Mouse (Mus musculus) cerebellum, adult 11 months (tissue): ENCODE data around the gene Plekha5.
"Not testable (repeated sequence)": the region's sequence is repeated elsewhere in the genome, so short reads cannot be mapped to it uniquely, and the experiment has no call there.

ENCODE experiments used
- DNase-seq: peaks from one replicate; pipeline ENCODE4 v3.0.0; 2022

Plekha5 gene

GRCm38 (mm10) chr6:140580170-140580569 is 156.3 kb downstream of the Plekha5 start:
- no peak for DNase-seq

DNA sequence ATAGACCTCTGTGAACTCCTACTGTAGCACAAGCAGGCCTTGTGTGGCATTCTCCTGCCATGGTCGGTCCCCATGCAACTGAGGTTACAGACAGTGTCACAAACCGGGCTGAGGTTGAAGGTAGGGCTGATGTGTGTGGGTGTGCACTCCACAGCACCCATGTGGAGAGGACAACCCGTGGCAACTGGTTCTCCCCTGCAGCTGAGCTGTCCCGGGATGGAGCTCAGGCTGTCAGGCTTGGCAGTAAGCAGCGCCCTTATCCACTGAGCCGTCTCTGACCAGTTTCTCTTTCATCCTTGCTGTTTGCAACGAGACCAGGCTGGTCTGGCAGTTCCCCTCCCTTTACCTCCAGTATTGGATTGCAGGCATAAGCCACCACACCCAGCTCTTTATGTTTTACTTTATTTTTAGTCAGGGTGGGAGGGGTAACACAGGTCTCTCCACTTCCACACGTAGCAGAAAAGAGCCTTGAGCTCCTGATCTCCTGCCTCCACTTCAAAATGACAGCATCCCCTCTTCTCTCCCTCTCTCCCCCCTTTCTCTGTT is 162.9 kb downstream of the Plekha5 start:
- DNase-seq = no peak

DNA sequence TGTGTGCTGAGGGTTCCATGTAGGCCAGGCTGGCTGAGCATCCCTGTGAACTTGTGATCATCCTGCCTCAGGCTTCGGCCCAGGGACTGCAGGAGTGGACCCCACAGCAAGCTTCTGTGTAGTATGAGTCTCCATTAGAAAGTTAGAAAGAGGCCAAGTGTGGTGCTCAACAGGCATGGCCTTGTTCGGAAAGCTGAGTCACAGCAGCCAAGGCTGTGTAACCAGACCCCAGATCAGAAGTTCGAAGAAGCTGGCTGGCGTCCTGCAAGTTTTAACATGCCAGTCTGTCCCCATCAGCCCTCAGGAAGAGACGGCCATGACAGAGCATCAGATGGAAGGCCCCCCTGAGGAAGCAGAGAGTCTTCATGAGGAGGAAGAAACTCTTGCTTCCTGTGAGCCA is 167.5 kb downstream of the Plekha5 start:
- no peak for DNase-seq

- DNase-seq = no peak
These were observed 168.9 kb downstream of the Plekha5 start for GRCm38 (mm10) chr6:140592713-140593112.

DNA sequence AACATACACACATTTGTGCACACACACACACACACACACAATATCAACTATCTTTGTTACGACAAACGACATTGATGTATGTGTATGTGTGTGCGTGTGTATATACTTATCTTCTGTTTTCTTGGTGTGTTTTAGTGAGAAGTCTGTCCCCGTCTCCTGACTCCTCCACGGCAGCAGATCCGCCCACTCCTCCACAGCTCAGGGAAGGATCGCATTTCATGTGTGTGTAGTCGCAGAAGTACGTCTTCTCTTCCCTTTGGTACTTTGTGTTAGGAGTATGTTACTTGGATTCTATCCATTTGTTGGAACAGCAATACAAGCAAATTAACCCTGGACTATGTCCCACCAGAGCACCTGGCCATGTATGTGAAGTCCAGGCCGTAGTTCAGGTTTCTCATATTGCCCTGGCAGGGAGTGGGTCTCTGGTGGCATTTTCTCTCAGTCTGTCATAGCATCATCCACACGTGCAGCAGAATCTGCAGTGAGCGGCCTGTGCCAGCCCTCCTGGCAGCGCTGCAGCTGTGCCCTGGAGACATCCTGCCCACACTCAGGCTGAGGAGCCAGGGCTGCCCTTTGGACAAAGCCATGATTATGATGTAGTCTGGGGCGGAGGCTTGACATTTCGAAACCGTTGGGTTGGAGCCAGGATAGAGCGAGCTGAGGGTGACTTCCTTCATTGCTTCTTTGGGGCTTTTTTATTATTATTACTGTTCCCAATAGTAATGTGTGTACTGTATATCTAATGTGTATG is 169.7 kb downstream of the Plekha5 start:
- DNase-seq = peak; percentile 38

DNA sequence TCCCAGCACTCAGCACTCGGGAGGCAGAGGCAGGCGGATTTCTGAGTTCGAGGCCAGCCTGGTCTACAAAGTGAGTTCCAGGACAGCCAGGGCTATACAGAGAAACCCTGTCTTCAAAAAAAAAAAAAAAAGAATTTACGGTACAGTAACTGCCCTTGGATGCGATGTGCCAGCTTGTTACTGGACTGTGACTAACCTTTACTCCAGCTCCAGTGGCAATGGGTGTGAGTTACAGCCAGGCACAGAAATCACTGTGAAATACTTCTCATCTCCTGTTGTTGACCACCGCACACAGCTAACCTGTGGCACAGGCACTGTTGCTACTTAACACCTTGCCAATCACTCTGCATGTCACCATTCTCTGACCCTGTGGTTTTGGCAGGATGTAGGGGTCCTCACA is 171.7 kb downstream of the Plekha5 start:
- DNase-seq = not testable (repeated sequence)

GRCm38 (mm10) chr6:140597381-140598329 is 173.8 kb downstream of the Plekha5 start:
- no peak for DNase-seq

DNA sequence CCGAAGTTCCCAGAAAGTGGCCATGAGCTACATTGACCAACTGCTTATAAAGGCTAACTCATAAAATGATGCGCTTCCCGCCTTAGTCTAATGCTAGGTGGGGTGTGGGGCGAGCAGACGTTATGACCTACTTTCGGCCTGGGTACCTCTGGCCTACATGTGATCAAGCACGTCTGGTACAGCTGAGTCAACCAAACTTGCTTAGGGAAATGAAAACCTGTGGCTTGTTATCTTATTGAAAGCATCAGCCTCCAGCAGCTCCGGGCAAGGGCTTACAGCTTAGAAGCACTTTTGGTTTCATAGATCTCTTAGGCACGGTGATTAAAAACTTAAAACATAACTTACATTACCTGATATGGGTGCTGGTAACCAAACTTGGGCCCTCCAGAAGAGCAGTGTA is 174.7 kb downstream of the Plekha5 start:
- DNase-seq = no peak

DNA sequence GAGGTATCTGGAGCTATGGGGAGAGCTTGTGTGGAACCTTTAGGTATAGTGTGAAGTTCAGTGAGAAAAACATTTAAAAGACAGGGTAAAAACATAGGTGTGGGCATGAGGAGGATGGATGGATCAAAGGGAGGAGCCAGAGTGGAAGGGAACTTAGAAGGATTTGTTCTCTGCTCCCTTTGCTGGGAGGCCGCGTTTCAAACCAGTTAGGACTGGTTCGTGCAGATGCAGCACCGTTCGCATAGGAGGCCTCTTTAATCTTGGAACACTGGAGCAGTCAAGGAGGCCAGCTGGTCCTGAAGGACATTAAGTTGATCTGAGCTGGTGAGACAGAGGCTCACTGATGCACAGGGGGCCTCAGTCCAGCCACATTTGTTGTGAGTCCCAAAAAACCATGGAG is 175.5 kb downstream of the Plekha5 start:
- DNase-seq = no peak

DNA sequence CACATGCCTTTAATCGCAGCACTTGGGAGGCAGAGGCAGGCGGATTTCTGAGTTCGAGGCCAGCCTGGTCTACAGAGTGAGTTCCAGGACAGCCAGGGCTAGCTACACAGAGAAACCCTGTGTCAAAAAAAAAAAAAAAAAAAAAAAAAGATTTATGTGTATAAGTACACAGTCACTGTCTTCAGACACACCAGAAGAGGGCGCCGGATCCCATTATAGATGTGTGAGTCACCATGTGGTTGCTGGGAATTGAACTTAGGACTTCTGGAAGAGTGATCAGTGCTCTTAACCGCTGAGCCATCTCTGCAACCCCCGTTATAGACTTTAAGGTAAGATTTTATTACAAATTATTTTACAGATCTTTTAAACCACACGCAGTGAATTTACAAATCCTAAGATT is 176.8 kb downstream of the Plekha5 start:
- DNase-seq = not testable (repeated sequence)

DNA sequence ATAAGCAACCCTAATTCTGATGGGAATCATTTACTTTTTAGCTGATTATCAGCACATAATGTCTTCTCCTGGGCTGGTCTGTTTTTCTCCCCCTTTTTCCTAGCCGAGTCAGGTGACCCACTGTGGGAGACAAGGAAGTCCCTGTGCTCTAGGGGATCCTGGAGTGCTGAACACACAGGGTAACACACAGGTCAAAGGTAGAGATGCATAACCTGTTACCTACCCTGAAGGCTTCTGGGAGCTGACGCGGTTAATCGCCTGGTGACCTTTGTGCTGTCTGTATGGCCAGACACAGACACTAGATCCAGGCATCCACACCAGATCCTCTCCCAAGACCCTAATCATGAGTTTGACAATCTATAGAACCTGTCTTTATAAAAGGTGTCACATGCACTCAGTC is 177.3 kb downstream of the Plekha5 start:
- no peak for DNase-seq

DNA sequence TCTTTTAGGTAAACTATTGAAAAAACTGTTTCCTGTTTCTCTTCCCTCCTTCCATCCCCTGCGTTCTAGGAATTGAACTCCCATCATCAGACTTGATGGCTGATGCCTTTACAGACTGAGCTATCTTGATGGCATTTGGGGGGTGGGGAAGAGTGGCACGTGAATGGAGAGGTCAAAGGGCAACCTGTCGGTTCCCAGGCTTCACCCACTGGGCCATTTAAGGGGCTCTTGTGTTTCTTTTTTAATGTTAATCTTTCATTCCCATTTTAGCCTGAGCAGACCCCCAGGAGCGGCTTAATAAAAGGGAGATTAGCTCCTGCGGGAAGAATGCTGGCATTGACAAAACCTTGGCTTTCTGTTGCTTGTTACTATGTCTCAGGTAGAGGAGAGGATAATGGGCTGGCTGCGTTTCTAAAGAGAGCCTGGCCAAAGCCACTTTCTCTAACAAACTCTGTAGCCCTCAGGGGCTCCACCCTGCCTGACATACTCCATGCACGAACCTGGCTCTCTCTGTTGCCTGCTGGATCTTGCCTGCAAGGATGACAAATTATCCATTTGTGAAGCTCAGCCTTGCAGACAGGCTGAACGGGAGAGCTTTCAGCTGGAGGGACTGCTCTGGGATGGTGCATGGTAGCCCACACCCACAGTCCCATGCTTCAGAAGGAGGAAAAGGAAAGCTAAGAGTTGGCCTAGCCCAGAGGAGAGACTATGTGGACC is 179.5 kb downstream of the Plekha5 start:
- no peak for DNase-seq

DNA sequence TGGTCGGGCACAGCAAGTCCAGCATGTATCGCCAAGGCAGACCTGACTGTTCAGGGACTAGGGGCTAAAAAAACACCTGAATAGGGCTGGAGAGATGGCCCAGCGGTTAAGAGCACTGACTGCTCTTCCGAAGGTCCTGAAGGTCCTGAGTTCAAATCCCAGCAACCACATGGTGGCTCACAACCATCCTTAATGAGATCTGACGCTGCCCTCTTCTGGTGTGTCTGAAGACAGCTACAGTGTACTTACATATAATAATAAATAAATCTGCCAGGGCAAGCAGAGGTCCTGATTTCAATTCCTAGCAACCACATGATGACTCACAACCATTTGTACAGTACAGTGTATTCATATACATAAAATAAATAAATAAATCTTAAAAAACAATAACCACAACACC is 181.3 kb downstream of the Plekha5 start:
- not testable (repeated sequence) for DNase-seq

GRCm38 (mm10) chr6:140605732-140606131 is 181.9 kb downstream of the Plekha5 start:
- no peak for DNase-seq

- no peak for DNase-seq
These were observed 182.7 kb downstream of the Plekha5 start for GRCm38 (mm10) chr6:140606534-140606933.

GRCm38 (mm10) chr6:140608666-140609065 is 184.8 kb downstream of the Plekha5 start:
- no peak for DNase-seq

DNA sequence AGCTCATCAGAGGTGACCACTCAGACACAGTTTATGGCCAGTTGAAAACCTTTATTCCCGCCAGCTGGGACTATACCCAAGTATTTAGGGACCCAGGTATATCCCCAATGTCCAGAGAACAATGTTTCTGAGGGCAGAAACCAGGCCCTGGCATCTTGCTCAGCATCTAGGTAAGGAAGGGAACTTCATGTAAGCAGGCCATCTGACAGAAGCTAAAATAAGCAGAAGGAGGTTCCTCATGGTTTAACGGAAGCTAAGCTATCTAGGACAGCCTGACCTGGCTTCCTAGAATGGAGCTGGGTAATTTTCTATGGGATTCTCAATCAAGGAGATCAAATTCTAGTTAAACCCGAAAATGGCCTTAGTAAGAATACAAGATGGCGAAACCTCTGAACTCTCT is 185.7 kb downstream of the Plekha5 start:
- DNase-seq = no peak

DNA sequence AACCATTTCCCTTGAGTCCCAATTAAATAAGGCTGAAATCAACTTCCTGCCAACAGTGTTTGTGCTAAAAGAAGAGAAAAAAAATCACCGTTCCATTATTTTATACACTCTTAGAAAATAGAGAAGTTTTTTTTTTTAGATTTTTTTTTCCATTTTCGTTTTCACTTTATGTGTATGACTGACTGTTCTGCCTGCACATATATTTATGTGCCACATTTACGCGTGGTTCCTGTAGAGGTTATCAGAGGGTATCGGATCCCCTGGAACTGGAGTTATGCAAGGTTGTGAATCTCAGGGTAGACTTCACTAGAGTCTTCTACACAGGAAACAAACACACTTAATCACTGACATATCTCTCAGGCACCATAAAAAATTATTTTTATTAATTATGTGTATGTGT is 186.3 kb downstream of the Plekha5 start:
- DNase-seq = no peak

DNA sequence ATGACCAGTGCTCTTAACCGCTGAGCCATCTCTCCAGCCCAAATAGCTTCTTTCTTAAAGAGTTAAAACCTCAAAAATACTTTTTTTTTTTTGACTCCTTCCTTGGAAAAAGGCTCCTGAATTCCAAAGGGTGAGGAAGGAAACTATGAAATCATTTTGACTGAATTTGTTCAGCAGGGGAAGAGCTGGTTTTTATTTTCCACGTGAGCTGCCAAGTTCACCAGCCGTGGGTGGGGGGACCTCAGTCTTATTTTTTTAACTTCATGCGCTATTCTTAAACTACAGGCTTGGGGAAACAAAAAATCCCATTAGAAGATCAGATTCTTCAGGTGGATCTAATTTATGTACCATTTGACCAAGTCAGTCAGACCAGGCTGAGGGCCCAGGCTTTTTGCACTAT is 187.4 kb downstream of the Plekha5 start:
- no peak for DNase-seq

- no peak for DNase-seq
These were observed 188.1 kb downstream of the Plekha5 start for GRCm38 (mm10) chr6:140611893-140612473.

- no peak for DNase-seq
These were observed 190.0 kb downstream of the Plekha5 start for GRCm38 (mm10) chr6:140613822-140614221.

DNA sequence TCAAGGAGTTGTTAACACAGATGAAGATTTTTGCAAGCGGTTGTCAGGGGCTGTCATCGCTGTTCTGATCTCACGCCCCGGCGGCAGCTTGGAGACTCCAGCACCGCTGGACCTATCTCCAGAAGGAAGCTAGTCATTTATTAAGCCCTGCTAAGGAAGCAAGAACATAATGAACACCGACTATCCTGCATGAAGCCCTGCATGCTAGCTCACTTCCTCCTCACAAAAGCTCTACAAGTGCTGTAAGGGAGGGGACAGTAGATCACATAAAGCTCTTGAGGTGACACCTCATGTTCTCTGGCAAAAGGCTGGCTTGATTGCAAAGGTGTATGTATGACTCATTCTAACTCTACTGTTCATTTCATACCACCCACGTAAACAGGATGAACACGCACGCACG is 190.9 kb downstream of the Plekha5 start:
- no peak for DNase-seq
